In the genomic region with DNA sequence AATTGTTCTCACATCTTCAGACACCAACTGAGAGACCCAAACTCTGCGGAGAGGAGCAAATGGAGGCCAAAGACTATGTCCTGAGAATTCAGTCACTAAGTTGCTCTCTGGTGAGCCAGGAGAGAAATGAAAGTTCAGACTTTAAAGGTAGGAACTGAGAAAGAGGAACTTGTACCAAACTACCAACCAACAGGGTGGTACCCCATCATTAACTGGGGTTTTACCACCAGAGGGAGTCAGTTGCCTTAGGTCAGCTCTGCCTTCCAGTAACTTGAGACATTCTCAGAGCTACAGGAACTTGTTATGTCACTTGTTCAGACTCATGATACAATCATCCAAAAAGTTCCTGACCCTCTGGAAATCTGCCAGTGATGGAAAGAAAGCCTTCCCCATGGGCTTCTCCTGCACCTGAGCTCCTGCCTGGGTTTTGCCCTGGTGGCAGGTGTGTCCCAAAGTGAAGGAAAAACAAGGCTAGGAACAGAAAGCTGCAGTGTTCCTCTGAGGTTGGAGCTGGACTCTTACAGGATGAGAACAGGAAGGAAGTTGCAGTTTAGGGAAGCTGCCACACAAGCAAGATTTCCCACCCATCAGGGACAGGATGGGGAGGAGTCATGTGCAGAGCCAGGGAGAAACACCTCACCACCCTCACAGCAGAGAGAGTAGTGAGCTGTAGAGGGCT, we compare ENCODE assay signal across 10 mouse cellular contexts. TPM values are rescaled to one million over a fixed set of nuclear protein-coding genes. Genes with fewer than 3 reads are reported as not detected.
DNase-seq lines count a peak whose midpoint lies in the region; TF ChIP-seq lines count a peak whose summit lies in the region.
"Had no signal": no experiment of that assay in that cellular context is flagged by ENCODE, and none has a peak within 500 bp of the region (broad histone marks: within the 10 kb centered on the region; RNA-seq: fewer than 3 reads in every experiment).

TSS of gene Trim30b (minus strand) at position 149 of the 679 bp plus-strand sequence.

- no peak within 1 kb of the TSS for H3K4me3 ChIP-seq in gastrocnemius, adult 2 months
- peak within 1 kb of the TSS; percentile 59 for H3K4me3 ChIP-seq in megakaryocyte, embryonic 14.5 days (replicated peaks)
- H3K4me3 ChIP-seq: heart, embryonic 15.5 days had no signal

- no peaks in the 10 kb centered on the region for H3K36me3 ChIP-seq in megakaryocyte, embryonic 14.5 days (replicated peaks; ENCODE audit: low read length)
- H3K36me3 ChIP-seq: heart, embryonic 15.5 days had no signal

- H3K4me1 ChIP-seq in megakaryocyte, embryonic 14.5 days, result peaks cover 16% of the 10 kb centered on the region
- H3K4me1 ChIP-seq: heart, embryonic 15.5 days had no signal

- DNase-seq in gastrocnemius, adult 2 months, result no peak
- DNase-seq in gastrocnemius, postnatal 10 days, result no peak
- DNase-seq in CD4-positive, CD25-positive, alpha-beta regulatory T cell, adult 2 months (ENCODE audit: low read depth, low spot score), result peak; percentile 76
- DNase-seq in heart, postnatal 14 days, result peak; percentile 2 to 9
- no peak for DNase-seq in urinary bladder, postnatal 4 days (ENCODE audit: low spot score in 2 of 2)
- DNase-seq in right cerebral cortex, postnatal 36 days (ENCODE audit: low spot score in 2 of 2), result no peak
- no peak for DNase-seq in ovary, postnatal 10 days (ENCODE audit: low spot score)

- no peaks in the 10 kb centered on the region for H3K27me3 ChIP-seq in megakaryocyte, embryonic 14.5 days (replicated peaks)
- H3K27me3 ChIP-seq: heart, embryonic 15.5 days had no signal

- intact Hi-C loops in gastrocnemius, adult 2 months (cut with DNase I), result no loop called here
- intact Hi-C loops in heart, postnatal 14 days (cut with DNase I), result no loop called here

- TF ChIP-seq CTCF in gastrocnemius, adult 2 months (IDR thresholded peaks at IDR 0.05), result peak; percentile 22; the same call in 1 of the 2 replicates

- H3K9me3 ChIP-seq in megakaryocyte, embryonic 14.5 days, result no peaks in the 10 kb centered on the region
- H3K9me3 ChIP-seq: heart, embryonic 15.5 days had no signal

- peak within 1 kb of the TSS; percentile 56 for H3K27ac ChIP-seq in gastrocnemius, adult 2 months
- H3K27ac ChIP-seq: heart, embryonic 15.5 days had no signal

RNA-seq across cellular contexts. Expression of gene Trim30b, which starts in this region (rescaled TPM):
- total RNA-seq in gastrocnemius, adult 2 months (2021), result not detected
- not detected for total RNA-seq in gastrocnemius, postnatal 10 days (2021)
- not detected for total RNA-seq in heart, postnatal 14 days (2021)
- 0.04 TPM in 1 of 2 replicates, not detected in the other for polyA plus RNA-seq in megakaryocyte, embryonic 14.5 days (2012; ENCODE audit: insufficient read depth, low replicate concordance)
- polyA plus RNA-seq: neural tube, embryonic 14.5 days had no signal

Comparison
In these comparisons a context has a peak if more than half of its experiments do, and no peak if none do; other contexts are left out.
1. Peak in DNase-seq in heart, postnatal 14 days; RNA of the gene not detected or under 1 TPM.